Mouse (Mus musculus): ENCODE measurements around the gene Rab11fip2.

The Rab11fip2 gene

GRCm38 (mm10) chr19:59943322-59943871 lies at the start of gene Rab11fip2:
Rab11fip2 (minus strand) TSS chr19:59943654.
- DNase-seq (ENCODE audit: low read depth) = peak; percentile 96

GRCm38 (mm10) chr19:59981588-59981987 lies 38.1 kb upstream of the Rab11fip2 start:
- DNase-seq (ENCODE audit: low read depth) = no peak

GRCm38 (mm10) chr19:59954936-59955335 lies 11.5 kb upstream of the Rab11fip2 start:
- peak; percentile 20 for DNase-seq (ENCODE audit: low read depth)

- no peak for DNase-seq (ENCODE audit: low read depth)
Observed at GRCm38 (mm10) chr19:59949731-59950130, 6.3 kb upstream of the Rab11fip2 start.

- peak; percentile 62 for DNase-seq (ENCODE audit: low read depth)
Observed at GRCm38 (mm10) chr19:59942716-59943321, 635 bp downstream of the Rab11fip2 start.

- peak; percentile 70 for DNase-seq (ENCODE audit: low read depth)
Observed at GRCm38 (mm10) chr19:59939711-59940110, 3.7 kb downstream of the Rab11fip2 start.

GRCm38 (mm10) chr19:59932085-59932484 lies 11.4 kb downstream of the Rab11fip2 start:
- no peak for DNase-seq (ENCODE audit: low read depth)

- no peak for DNase-seq (ENCODE audit: low read depth)
Observed at GRCm38 (mm10) chr19:59928672-59929071, 14.8 kb downstream of the Rab11fip2 start.

GRCm38 (mm10) chr19:59926125-59926524 lies 17.3 kb downstream of the Rab11fip2 start:
- DNase-seq (ENCODE audit: low read depth) = no peak

GRCm38 (mm10) chr19:59920846-59921245 lies 22.6 kb downstream of the Rab11fip2 start:
- DNase-seq (ENCODE audit: low read depth) = no peak

- DNase-seq (ENCODE audit: low read depth) = no peak
Observed at GRCm38 (mm10) chr19:59917901-59918613, 25.4 kb downstream of the Rab11fip2 start.

GRCm38 (mm10) chr19:59911554-59911953 lies 31.9 kb downstream of the Rab11fip2 start:
- DNase-seq (ENCODE audit: low read depth) = no peak

GRCm38 (mm10) chr19:59905296-59906081 lies 38.0 kb downstream of the Rab11fip2 start:
- DNase-seq (ENCODE audit: low read depth) = peak; percentile 26

- DNase-seq (ENCODE audit: low read depth) = no peak
Observed at GRCm38 (mm10) chr19:59899965-59900364, 43.5 kb downstream of the Rab11fip2 start.

- peak; percentile 70 for DNase-seq (ENCODE audit: low read depth)
Observed at GRCm38 (mm10) chr19:59898301-59898700, 45.2 kb downstream of the Rab11fip2 start.

- DNase-seq (ENCODE audit: low read depth) = no peak
Observed at GRCm38 (mm10) chr19:59889383-59889782, 54.1 kb downstream of the Rab11fip2 start.

GRCm38 (mm10) chr19:59888846-59889245 lies 54.6 kb downstream of the Rab11fip2 start:
- DNase-seq (ENCODE audit: low read depth) = peak; percentile 54

- peak; percentile 56 for DNase-seq (ENCODE audit: low read depth)
Observed at GRCm38 (mm10) chr19:59887866-59888265, 55.6 kb downstream of the Rab11fip2 start.

GRCm38 (mm10) chr19:59885301-59885700 lies 58.2 kb downstream of the Rab11fip2 start:
- DNase-seq (ENCODE audit: low read depth) = no peak

- no peak for DNase-seq (ENCODE audit: low read depth)
Observed at GRCm38 (mm10) chr19:59877238-59877637, 66.2 kb downstream of the Rab11fip2 start.

- no peak for DNase-seq (ENCODE audit: low read depth)
Observed at GRCm38 (mm10) chr19:59866666-59867065, 76.8 kb downstream of the Rab11fip2 start.

GRCm38 (mm10) chr19:59862423-59862822 lies 81.0 kb downstream of the Rab11fip2 start:
- no peak for DNase-seq (ENCODE audit: low read depth)

All from NIH3T3 (cell line).